Mouse (Mus musculus): ENCODE results near the gene B4galnt4.

Gene B4galnt4

DNA sequence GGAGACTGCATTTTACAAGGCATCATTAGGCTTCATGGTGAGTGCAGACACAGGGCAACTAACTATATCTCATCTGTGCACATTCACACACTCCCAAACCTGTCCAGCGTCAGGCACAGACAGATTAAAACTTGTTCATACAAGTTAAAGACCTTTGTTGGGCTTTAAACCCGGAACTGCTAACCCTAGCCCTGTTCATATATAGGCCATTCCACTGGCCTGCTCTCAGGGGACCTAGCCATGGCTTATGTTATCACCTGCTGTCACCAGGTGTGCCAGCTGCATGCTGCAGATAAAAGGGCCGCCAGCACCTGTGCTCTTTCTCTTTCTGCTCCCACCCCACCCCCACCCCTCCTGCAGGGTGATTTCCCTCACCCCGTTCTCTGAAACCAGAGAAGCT is 18.4 kb upstream of the B4galnt4 start:
- DNase-seq, result no peak

DNA sequence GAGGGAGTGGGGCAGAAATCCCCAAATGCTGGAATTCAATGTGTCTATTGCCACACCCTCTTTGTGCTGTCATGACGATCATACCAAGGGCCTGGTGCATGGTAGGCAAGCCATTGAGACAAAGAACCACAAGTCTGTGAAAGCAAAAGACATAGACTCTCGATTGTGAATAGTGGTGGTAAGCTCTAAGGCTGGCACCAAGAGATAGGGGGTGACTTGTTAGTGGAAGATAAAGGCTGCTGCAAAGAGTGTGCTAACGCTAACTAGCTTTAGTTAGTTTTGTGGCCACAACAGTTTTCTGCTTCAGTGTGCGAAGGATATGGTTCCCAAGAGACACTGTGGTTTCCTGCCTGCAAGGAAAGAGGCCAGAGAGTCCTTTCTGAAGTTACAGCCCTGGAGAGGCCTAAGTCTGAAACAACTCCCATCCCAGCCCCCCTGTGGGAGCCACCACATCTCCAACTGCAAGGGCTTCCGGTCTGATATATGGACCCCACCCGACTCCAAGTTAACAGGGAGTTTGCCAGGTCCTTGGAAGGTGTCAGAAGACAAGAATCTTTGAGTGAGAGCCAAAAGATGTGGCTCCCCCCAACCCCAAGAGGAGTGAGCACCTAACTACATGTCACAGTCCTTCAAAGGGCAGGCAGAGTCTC is 13.8 kb upstream of the B4galnt4 start:
- DNase-seq, result peak; percentile 43

DNA sequence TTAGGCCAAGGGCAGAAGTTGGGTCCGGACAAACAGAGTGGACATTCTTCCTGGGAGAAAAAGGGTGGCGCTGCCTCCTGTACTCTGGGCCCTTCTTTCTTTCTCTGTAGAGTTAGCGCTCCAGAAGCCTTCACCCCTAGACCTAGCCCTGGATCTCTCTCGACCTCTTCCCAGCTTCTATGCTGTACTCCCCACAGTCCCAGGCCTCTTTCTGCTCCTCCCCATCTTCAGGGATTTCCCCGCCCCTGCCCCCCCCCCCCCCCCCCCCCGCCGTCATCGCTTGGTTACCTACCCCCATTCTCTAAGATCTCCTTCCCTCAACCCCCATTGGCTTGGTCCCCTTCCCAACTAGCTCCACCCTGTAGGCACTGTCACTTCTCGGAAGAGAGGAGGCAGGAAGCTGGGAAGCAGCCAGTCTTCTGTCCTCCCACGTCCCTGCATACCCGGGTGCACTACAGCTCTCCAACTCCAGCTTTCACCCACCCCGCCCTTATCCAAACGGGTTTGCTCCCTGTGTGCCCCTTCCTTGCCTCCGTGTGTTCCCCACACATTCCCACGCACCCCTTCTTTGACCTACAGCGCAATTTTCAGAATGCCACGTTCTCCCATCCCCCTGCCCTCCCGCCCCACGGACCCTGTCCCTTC is 13.2 kb upstream of the B4galnt4 start:
- peak; percentile 91 for DNase-seq

GRCm38 (mm10) chr7:141048226-141049218 is 12.4 kb upstream of the B4galnt4 start:
- peak; percentile 97 for DNase-seq

DNA sequence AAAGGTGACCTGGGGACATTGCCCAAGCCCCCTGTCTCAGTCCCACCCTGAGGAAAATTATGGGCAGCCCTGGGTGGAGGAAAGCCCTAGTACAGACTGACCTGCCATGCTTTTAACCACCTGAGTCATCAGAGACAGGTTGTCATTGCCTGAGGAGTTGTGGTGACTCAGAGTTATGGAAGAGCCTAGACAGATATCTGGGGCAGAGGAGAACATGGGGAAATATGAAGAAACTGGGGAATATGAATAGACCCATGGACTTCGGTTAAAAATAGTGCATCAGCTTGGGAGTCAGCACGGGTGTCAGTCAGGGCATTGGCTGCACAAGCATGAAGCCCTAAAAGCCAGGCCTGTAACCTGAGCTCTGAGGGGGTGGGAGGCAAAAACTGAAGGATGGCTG is 11.6 kb upstream of the B4galnt4 start:
- no peak for DNase-seq

- DNase-seq, result no peak
Measured at GRCm38 (mm10) chr7:141051060-141051685, 9.7 kb upstream of the B4galnt4 start.

- no peak for DNase-seq
Measured at GRCm38 (mm10) chr7:141052016-141052415, 8.9 kb upstream of the B4galnt4 start.

- no peak for DNase-seq
Measured at GRCm38 (mm10) chr7:141052421-141052820, 8.5 kb upstream of the B4galnt4 start.

DNA sequence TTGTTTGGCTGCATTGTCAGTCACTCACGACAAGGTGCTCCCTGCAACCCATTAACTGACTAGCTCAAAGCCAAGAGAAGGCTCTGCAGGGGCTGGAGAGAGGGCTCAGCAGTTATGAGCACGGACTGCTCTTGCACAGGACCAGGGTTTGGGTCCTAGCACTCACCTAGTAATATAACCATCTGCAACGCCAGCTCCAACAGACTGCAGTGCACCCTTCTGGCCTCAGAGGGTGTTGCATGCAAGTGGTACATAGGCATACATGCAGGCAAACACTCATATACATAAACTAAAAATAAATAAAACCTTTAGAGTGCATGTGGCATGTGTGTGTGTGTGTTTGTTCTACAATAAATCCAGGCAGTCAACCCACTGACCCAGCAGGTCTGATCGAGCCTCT is 5.1 kb upstream of the B4galnt4 start:
- no peak for DNase-seq

GRCm38 (mm10) chr7:141056976-141057375 is 3.9 kb upstream of the B4galnt4 start:
- DNase-seq, result no peak

DNA sequence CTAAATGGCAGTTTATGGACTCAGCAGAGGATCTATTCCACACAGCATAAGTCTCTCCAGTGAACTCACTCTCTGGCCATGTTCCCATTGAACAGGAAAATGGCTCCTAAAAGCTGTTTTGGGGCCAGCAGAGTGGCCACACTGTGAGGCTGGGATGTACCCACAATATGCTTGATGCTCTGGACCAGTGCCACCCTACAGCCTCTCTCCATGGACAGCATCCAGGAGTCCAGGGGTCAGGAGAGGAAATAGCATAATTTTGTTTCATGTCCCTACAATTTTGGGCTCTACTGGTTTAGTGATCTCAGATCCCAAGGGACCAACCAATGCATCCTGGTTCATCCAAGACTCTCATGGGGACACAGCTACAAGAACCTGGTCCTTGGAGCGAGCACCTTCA is 3.4 kb upstream of the B4galnt4 start:
- DNase-seq, result no peak

DNA sequence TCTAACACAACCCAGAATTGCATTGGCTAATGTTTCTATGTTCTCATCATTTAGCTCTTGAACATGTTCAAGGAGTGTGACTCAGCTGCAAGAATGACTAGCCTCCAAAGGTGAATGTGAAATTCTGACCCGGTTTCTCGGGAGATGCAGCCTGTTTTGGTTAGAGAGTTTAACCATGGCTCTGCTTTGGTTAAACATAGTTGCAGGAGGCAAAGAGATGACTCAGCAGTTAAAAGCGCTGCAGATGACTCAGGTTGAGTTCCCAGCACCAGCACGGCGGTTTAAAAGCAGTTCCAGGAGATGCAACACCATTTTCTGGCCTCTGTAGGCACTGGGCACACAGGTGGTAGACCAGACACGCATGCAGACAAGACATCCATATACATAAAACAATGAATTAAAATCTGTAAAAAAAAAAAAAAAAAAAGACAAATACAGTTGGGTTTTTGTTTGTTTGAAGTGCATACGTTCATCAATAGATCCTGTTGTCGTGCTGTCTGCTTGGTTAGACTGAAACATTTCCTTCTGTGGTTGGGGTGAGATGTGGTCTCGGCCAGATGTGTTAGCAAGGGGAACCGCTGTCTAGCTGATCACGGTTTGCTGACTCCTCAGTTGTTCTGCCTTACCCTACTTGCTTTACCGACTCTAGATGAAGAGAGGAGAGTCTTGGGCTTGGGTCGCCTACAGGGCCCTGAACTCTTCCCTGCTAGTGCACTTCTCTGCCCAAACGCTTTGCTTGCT is 2.1 kb upstream of the B4galnt4 start:
- no peak for DNase-seq

- DNase-seq, result no peak
Measured at GRCm38 (mm10) chr7:141059929-141060328, 975 bp upstream of the B4galnt4 start.

DNA sequence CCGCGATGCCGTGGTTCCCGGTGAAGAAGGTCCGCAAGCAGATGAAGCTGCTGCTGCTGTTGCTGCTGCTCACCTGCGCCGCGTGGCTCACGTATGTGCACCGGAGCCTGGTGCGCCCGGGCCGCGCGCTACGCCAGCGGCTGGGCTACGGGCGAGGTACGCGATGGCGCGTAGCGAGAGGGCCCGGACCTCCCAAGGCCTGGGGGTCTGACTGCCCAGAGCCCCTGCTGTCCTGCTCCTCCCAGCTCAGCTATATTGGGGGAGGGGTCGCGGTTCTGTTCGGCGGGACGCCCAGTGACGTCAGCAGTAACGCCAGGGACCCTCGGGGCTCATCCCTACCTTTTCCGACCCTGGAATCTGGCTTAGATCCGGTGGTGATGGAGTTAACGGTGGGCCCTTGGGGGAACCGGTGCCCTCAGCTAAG is 377 bp downstream of the B4galnt4 start:
- DNase-seq, result no peak

- DNase-seq, result no peak
Measured at GRCm38 (mm10) chr7:141062525-141062924, 1.6 kb downstream of the B4galnt4 start.

DNA sequence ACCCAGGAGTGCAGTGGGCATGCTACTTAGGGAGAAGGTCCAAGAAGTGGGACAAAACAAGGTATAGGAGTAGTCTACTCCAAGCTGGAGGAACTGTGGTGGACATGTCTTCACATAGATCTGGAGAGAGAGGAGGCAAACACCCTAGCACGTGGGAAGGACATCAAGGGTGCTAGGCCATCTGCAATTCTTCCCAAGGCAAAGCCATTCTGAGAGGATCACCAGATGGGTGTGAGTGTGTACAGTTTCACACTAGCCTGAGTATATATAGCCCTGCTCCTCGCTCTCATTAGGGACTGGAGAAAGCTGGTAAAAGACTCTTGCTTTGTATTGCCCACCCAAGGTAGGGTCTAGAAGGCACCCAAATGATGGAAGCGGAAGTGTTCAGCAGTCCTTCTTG is 2.4 kb downstream of the B4galnt4 start:
- no peak for DNase-seq

DNA sequence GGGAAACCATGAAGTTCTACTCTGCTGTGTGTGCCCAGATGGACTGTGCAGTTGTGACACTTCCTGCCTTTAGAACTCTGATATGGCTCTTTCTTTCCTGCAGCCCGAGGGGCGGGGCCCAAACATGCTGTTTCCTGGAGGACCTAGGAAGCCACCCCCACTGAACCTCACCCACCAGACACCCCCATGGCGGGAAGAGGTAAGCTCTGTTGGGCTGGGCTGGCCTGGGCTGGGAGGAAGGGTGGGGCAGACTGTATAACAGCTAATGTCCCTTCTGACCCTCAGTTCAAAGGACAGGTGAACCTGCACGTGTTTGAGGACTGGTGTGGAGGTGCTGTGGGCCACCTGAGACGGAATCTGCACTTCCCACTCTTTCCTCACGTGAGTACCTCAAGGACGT is 3.3 kb downstream of the B4galnt4 start:
- no peak for DNase-seq

DNA sequence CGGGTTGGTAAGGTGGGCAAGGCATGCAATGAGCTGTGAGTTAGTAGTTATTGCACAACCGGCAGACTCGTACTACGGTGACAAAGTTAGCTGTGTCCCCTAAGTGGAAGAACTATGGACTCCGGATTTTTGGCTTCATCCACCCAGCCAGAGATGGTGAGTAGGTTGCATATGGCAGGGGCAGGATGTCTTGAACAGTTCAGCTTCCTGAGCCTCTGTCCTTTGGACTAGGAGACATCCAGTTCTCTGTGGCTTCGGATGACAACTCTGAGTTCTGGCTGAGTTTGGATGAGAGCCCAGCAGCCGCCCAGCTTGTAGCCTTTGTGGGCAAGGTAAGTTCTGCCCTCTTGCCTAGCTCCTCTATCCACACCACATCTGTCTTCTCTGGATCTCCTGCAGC is 3.7 kb downstream of the B4galnt4 start:
- DNase-seq, result no peak

DNA sequence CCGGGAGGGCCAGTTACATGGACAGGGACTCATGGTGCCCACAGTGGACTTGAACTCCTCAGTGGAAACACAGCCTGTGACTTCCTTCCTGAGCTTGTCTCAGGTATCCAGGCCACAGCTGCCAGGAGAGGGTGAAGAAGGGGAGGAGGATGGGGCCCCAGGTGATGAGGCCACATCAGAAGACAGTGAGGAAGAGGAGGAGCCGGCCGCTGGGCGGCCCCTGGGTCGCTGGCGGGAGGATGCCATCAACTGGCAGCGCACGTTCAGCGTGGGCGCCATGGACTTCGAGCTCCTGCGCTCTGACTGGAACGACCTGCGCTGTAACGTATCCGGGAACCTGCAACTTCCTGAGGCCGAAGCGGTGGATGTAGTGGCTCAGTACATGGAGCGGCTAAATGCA is 7.4 kb downstream of the B4galnt4 start:
- no peak for DNase-seq

- peak; percentile 89 for DNase-seq
Measured at GRCm38 (mm10) chr7:141070058-141070862, 9.4 kb downstream of the B4galnt4 start.

GRCm38 (mm10) chr7:141072017-141072745 is 11.3 kb downstream of the B4galnt4 start:
- peak; percentile 58 for DNase-seq
